Mouse (Mus musculus): ENCODE measurements around the gene Tacc2.

- TF ChIP-seq EP300 (IDR thresholded peaks at IDR 0.05), result no peak
- TF ChIP-seq CTCF (IDR thresholded peaks at IDR 0.05), result no peak
Observed at GRCm38 (mm10) chr7:130799418-130799817, 222.2 kb downstream of the Tacc2 start.
